Mouse (Mus musculus) neural tube, embryonic 15.5 days (tissue): Measurements from ENCODE around the gene Zfp239. TPM values are rescaled to one million over a fixed set of nuclear protein-coding genes. Genes with fewer than 3 reads are reported as not detected.

ENCODE experiments used
- ATAC-seq: fragments of 200-750 bp; cut with Nextera tagmentation; 2 replicates; pipeline ENCODE4 v1.8.0; 2017; ENCODE audit warnings: mild to moderate bottlenecking, moderate TSS enrichment, moderate library complexity; ENCODE audit not compliant: low FRiP score
- H3K27ac ChIP-seq: fragments of 300-500 bp; sonication (generic); replicated peaks from 2 replicates; pipeline ENCODE4 v1.5.1; 2015; ENCODE audit warnings: mild to moderate bottlenecking, inconsistent platforms
- H3K27me3 ChIP-seq: fragments of 300-500 bp; sonication (generic); replicated peaks from 2 replicates; pipeline ENCODE4 v1.6.1; 2015; ENCODE audit warnings: inconsistent platforms
- H3K36me3 ChIP-seq: fragments of 300-500 bp; sonication (generic); 2 replicates; pipeline ENCODE4 v1.6.1; 2015; ENCODE audit warnings: inconsistent platforms
- H3K4me1 ChIP-seq: fragments of 300-500 bp; sonication (generic); 2 replicates; pipeline ENCODE4 v1.6.1; 2015; ENCODE audit warnings: inconsistent platforms
- H3K4me2 ChIP-seq: fragments of 300-500 bp; sonication (generic); 2 replicates; pipeline ENCODE4 v1.6.1; 2015; ENCODE audit warnings: inconsistent platforms, mild to moderate bottlenecking, moderate library complexity
- H3K4me3 ChIP-seq: fragments of 300-500 bp; sonication (generic); replicated peaks from 2 replicates; pipeline ENCODE4 v1.5.1; 2015; ENCODE audit warnings: mild to moderate bottlenecking, inconsistent platforms
- H3K9ac ChIP-seq: fragments of 300-500 bp; sonication (generic); replicated peaks from 2 replicates; pipeline ENCODE4 v1.6.1; 2015; ENCODE audit warnings: mild to moderate bottlenecking, inconsistent platforms
- H3K9me3 ChIP-seq: fragments of 300-500 bp; sonication (generic); replicated peaks from 2 replicates; pipeline ENCODE4 v1.6.1; 2016; ENCODE audit warnings: inconsistent platforms
- WGBS: fragments of 180-500 bp; shearing (Covaris S2); methylation state at CpG from one replicate; pipeline ENCODE4 v1.1.7; 2015; ENCODE audit warnings: mixed read lengths; 5-methylcytosine and 5-hydroxymethylcytosine counted together
- polyA plus RNA-seq: library from polyadenylated mRNA; unstranded; fragments of >200 nt; fragmentation: Nextera tagmentation; extraction: Ambion mirVana; gene quantifications from 2 replicates; pipeline ENCODE4 v1.2.1, GENCODE M21; 2015

The Zfp239 gene
- polyA plus RNA-seq, 1 experiment from 2014 or later: 15.3 TPM

DNA sequence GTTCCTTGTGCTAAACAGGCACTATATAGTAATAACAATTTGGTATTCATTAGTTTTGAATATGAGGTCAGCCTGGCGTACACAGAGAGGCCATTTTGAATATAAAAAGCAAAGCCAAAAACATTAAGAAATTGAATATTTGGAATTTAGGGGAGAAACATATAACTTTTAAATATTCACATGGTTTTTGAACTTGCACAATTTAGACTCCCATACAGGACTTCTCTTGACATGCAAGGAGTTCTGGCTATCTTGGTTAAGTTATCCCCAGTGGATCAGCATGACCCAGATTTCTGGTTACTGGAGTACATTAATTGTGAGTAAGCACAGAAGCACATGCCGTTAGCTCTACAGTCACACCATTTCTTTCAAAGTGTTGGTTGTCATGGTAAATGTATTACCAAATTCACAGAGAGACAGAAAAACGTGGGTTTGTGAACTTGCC, 18.5 kb downstream of the Zfp239 start:
- H3K9ac ChIP-seq: peak overlapping the region; percentile 53; the same call in 1 of the 2 replicates

DNA sequence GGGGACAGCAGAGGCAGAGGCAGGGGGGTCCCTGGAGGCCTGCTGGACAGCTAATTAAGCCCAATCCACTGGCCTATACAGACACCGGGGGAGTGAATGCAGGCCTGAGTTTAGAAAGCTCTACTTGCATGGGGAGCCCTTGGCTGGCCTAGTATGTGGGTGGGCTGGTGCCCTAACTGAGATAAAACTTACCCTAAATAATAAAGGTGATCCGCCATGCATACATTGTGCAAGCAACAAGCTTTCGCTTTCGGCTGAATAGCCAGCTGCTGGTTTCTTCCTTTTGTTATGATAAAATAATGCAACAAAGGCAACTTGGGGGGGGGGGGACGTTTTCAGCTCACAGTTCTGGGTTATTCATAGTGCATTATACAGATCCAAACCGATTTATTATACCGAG, 19.3 kb downstream of the Zfp239 start:
- peaks cover 15% of the 10 kb centered on the region for H3K4me1 ChIP-seq
- H3K36me3 ChIP-seq: no peaks in the 10 kb centered on the region
- H3K27me3 ChIP-seq: no peaks in the 10 kb centered on the region
- H3K9me3 ChIP-seq: no peaks in the 10 kb centered on the region
- H3K9ac ChIP-seq: no peak overlapping the region
- H3K27ac ChIP-seq: 0 out of 2 replicates have a peak overlapping the region, but pooled peaks have one; percentile 100
- no peak for ATAC-seq
- 40% methylated on average over 7 of the region's 7 CpGs for WGBS
- no peak overlapping the region for H3K4me2 ChIP-seq
- no peak overlapping the region for H3K4me3 ChIP-seq

More for the DNA sequence above, 18.5 kb downstream of the Zfp239 start:
- ATAC-seq: no peak
- Histone ChIP-seq H3K4me1 (peaks cover 15% of the 10 kb centered on the region), H3K27me3 (no peaks in the 10 kb centered on the region), H3K4me3 (peak overlapping the region; percentile 68), H3K36me3 (no peaks in the 10 kb centered on the region), H3K9me3 (no peaks in the 10 kb centered on the region), H3K4me2 (peak overlapping the region; percentile 87), H3K27ac (peak overlapping the region; percentile 100)
- 17% methylated on average over 3 of the region's 3 CpGs for WGBS

DNA sequence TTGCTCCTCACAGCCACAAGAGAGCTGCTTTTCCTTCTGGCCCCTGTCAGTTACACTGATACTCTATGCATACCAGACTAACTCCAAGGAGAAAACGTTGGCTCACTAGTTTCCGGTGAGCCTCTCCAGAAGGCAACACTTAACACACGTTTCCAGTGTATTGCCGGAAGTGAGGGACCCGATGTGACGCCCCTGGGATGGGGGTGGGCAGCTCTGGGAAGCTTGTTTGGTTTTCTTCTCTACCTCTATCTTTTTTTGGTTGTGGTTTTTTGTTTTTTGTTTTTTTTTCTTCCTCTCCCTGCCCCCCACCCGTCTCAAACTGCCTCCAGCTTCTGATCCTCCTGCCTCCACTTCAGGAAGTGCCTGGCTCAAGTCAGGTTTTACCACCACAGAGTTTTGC, 20.1 kb downstream of the Zfp239 start:
- Histone ChIP-seq H3K36me3 (no peaks in the 10 kb centered on the region), H3K9me3 (no peaks in the 10 kb centered on the region), H3K4me1 (peaks cover 15% of the 10 kb centered on the region), H3K27me3 (no peaks in the 10 kb centered on the region), H3K27ac (no peak overlapping the region), H3K4me3 (no peak overlapping the region), H3K4me2 (no peak overlapping the region), H3K9ac (no peak overlapping the region)
- WGBS: 82% methylated on average over 7 of the region's 7 CpGs
- ATAC-seq: no peak

DNA sequence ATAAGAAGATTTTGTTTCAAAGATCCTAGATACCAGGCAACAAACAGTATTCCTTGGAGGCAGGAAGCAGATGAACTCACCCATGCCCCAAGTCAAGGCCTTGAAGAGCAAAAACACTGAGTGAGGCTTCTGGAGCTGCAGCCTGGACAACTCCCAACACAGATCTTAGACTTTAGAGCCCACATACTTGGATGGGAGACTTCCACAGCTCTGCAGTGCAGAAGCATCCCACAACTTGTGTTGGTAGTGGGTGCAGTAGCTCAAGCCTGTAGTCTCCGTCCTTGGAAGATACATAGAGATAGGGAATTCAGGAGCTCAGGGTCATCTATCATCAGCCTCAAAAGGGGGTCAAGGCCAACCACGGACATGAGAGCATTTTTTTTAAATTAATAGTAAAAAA, 24.0 kb downstream of the Zfp239 start:
- H3K9ac ChIP-seq: no peak overlapping the region
- H3K4me1 ChIP-seq: peaks cover 3% of the 10 kb centered on the region; the same call in 1 of the 2 replicates
- no peak overlapping the region for H3K4me3 ChIP-seq
- no peaks in the 10 kb centered on the region for H3K9me3 ChIP-seq
- H3K4me2 ChIP-seq: no peak overlapping the region
- 85% methylated on average over 2 of the region's 2 CpGs for WGBS
- ATAC-seq: no peak
- no peaks in the 10 kb centered on the region for H3K36me3 ChIP-seq
- no peak overlapping the region for H3K27ac ChIP-seq
- no peaks in the 10 kb centered on the region for H3K27me3 ChIP-seq

DNA sequence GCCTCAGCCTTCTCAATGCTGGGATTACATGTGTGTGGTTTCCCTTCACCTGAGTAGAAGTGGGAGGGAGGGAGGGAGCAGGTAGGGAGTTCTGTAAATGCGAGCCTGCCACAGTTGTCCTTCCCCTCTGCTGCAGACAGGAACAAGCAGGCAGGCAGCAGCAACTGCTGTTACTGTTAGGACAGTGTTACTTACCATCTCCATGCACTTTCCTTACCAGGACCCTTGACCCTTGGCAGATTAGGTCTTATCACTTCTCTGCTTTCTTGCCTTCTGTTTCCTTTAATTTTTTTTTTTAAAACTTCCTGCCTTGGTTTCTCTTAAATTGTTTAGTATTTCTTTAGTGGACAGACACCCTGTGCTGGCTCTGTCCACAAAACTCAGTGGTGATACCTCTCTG, 26.1 kb downstream of the Zfp239 start:
- Histone ChIP-seq H3K4me2 (no peak overlapping the region), H3K36me3 (no peaks in the 10 kb centered on the region), H3K27ac (no peak overlapping the region), H3K4me3 (no peak overlapping the region), H3K9ac (no peak overlapping the region), H3K9me3 (no peaks in the 10 kb centered on the region), H3K27me3 (no peaks in the 10 kb centered on the region), H3K4me1 (no peaks in the 10 kb centered on the region)
- WGBS: 53% methylated on average over 1 of the region's 1 CpGs
- ATAC-seq: no peak

DNA sequence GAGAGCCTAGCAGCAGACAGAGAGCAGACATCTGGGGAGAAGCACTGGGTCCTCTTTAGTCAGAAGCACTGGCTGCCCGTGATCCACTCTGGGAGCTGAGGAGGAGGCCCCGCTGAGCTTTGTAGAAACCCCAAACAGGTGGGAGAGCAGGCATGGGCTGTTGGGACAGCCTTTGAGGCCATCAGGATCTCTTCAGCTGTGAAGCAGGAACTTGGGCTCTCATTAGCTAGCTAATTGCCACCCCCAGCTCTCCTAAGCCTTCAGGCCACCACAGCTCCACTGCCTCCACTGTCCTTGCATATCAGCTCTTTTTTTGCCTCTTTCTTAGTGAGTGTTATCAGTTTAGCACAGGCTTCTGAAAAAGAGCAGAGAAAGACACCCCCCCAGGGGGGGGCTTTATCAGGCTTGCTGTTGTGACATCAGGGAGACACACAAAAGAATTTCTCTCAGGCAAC, 26.8 kb downstream of the Zfp239 start:
- 74% methylated on average over 2 of the region's 2 CpGs for WGBS

DNA sequence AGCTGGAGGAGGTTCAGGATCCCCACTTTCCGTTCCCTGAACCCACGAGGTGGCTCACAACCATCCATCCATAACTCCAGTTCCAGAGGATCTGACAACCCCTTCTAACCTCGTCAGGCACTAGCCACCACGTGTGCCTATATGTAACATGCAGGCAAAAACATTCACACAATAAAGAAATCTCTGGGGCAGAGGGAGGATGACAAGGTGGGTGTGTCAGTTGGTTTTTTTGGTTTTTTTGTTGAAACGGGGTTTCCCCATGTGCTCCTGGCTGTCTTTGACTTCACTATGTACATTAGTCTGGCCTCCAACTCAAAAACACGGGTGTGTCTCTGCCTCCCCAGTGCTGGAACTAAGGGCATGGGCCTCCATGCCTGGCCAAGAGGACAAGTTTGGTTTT, 28.4 kb downstream of the Zfp239 start:
- Histone ChIP-seq H3K4me1 (no peaks in the 10 kb centered on the region), H3K9ac (no peak overlapping the region), H3K4me2 (no peak overlapping the region), H3K9me3 (no peaks in the 10 kb centered on the region), H3K36me3 (no peaks in the 10 kb centered on the region), H3K27me3 (no peaks in the 10 kb centered on the region), H3K4me3 (no peak overlapping the region), H3K27ac (no peak overlapping the region)
- 88% methylated on average over 6 of the region's 6 CpGs for WGBS
- ATAC-seq: no peak

More for the DNA sequence above, 26.8 kb downstream of the Zfp239 start:
- no peaks in the 10 kb centered on the region for H3K4me1 ChIP-seq
- no peak overlapping the region for H3K4me3 ChIP-seq
- no peak for ATAC-seq
- no peak overlapping the region for H3K27ac ChIP-seq
- H3K36me3 ChIP-seq: no peaks in the 10 kb centered on the region
- no peak overlapping the region for H3K4me2 ChIP-seq
- no peak overlapping the region for H3K9ac ChIP-seq
- no peaks in the 10 kb centered on the region for H3K27me3 ChIP-seq
- H3K9me3 ChIP-seq: no peaks in the 10 kb centered on the region

DNA sequence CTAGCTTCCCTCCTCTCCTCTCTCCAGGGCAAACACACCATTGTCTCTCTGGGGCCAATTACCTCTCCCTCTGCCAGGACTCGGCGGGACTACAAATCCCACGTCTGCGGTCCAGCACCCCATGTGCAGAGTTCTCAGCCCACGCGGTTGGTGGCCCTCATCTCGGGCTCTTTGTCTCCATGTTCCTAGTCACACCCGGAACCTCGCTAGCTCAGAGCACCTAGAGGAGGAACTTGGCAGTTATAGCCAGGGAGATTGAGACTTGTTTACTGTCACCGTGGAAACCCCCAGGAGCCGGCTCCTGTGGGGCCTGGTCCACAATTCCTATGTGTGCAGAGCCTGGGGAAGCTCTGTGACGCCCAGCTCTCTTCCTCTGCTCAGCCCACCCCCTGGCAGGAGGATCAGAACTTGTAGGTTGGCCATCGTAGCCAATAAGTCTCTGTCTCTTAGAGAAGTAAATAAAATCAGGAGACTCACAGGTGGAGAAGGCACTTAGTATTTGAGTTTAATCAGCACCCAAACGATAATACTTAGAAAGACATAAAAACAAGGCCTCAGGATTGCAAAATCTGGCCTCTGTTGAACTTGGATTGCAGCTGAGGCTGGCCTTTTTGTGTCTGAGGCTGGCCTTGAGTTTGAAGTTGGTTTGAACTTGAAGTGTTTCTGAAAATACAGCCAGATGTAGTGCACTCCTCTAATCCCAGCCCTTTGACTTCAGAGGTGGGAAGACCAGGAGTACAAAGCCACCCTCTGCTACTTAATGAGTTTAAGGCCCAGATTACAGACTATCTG, 29.7 kb downstream of the Zfp239 start:
- Histone ChIP-seq H3K9me3 (no peaks in the 10 kb centered on the region), H3K27me3 (no peaks in the 10 kb centered on the region), H3K4me1 (no peaks in the 10 kb centered on the region), H3K4me2 (no peak overlapping the region), H3K9ac (no peak overlapping the region), H3K4me3 (no peak overlapping the region), H3K36me3 (no peaks in the 10 kb centered on the region), H3K27ac (no peak overlapping the region)
- no peak for ATAC-seq
- WGBS: 65% methylated on average over 14 of the region's 14 CpGs

DNA sequence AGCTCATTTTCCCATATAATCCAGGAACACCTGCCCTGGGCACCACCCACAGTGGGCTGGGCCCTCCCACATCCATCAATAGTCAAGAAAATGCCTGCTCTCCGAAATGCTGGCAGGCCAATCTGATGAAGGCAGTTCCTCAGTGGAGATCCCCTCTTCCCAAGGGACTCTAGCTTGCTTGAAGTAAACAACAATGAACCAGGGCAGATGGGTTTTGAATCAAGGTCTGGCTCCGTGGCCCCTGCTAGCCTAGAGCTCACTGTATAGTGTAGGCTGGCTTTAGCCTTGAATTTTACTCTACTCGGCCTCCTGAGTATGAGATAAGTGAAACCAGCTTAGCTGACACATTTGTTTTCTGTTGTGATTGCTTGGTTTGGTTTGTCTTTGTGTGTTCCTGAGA, 30.5 kb downstream of the Zfp239 start:
- WGBS: 68% methylated on average over 3 of the region's 3 CpGs
- no peak for ATAC-seq

DNA sequence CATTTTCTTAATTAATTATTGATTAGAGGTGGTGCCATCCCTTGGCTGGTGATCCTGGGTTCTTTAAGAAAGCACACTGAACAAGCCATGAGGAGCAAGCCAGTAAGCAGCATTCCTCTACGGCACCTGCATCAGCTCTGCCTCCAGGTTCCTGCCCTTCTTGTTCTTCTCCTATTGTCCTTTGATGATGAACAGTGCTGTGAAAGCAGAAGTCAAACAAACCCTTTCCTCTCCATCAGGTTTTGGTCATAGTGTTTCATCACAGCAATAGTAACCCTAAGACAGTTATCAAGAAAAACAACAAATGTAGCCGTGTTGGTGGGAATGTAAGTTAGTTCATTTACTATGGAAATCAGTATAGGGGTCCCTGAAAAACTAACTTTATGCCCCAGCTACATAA, 31.5 kb downstream of the Zfp239 start:
- Histone ChIP-seq H3K4me1 (no peaks in the 10 kb centered on the region), H3K9me3 (no peaks in the 10 kb centered on the region), H3K9ac (no peak overlapping the region), H3K4me3 (no peak overlapping the region), H3K36me3 (no peaks in the 10 kb centered on the region), H3K27ac (no peak overlapping the region), H3K4me2 (no peak overlapping the region), H3K27me3 (no peaks in the 10 kb centered on the region)
- ATAC-seq: no peak
- 92% methylated on average over 2 of the region's 2 CpGs for WGBS

More for the DNA sequence above, 30.5 kb downstream of the Zfp239 start:
- Histone ChIP-seq H3K9ac (no peak overlapping the region), H3K36me3 (no peaks in the 10 kb centered on the region), H3K4me3 (no peak overlapping the region), H3K27me3 (no peaks in the 10 kb centered on the region), H3K9me3 (no peaks in the 10 kb centered on the region), H3K4me2 (no peak overlapping the region), H3K4me1 (no peaks in the 10 kb centered on the region), H3K27ac (no peak overlapping the region)

DNA sequence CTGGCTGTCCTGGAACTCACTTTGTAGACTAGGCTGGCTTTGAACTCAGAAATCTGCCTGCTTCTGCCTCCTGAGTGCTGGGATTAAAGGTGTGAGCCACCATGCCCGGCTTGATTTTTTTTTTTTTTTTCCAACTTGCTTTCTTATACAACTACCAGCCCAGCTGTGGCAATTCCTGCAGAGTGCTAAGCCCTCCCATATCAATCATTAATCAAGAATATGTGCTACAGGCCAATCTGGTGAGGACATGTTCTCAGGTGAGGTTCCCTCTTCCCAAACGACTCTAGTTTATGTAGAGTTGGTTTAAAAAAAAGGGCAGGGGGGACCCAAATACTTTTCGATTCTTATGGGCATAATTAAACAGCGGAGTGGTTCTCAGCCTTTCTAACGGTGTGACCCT, 35.9 kb downstream of the Zfp239 start:
- no peaks in the 10 kb centered on the region for H3K9me3 ChIP-seq
- no peak overlapping the region for H3K4me2 ChIP-seq
- no peak for ATAC-seq
- H3K27ac ChIP-seq: no peak overlapping the region
- H3K27me3 ChIP-seq: no peaks in the 10 kb centered on the region
- no peaks in the 10 kb centered on the region for H3K36me3 ChIP-seq
- H3K4me1 ChIP-seq: no peaks in the 10 kb centered on the region
- H3K9ac ChIP-seq: no peak overlapping the region
- no peak overlapping the region for H3K4me3 ChIP-seq
- 84% methylated on average over 5 of the region's 5 CpGs for WGBS
